Mouse (Mus musculus) forebrain, embryonic 15.5 days (tissue): Measurements from ENCODE around the gene Olfr573-ps1. TPM values are rescaled to one million over a fixed set of nuclear protein-coding genes. Genes with fewer than 3 reads are reported as not detected.
A peak's percentile ranks its signal among the peaks of the same experiment; 100 is the strongest.

Experiments used
- ATAC-seq: fragments of 200-750 bp; cut with Nextera tagmentation; replicated peaks from 2 replicates; pipeline ENCODE4 v1.8.0; 2017; ENCODE audit warnings: mild to moderate bottlenecking, moderate TSS enrichment, moderate library complexity
- H3K27ac ChIP-seq: fragments of 300-500 bp; sonication (generic); replicated peaks from 2 replicates; pipeline ENCODE4 v1.5.1; 2015; ENCODE audit warnings: mild to moderate bottlenecking, inconsistent platforms
- H3K27me3 ChIP-seq: fragments of 300-500 bp; sonication (generic); 2 replicates; pipeline ENCODE4 v1.6.1; 2015; ENCODE audit warnings: inconsistent platforms
- H3K36me3 ChIP-seq: fragments of 300-500 bp; sonication (generic); 2 replicates; pipeline ENCODE4 v1.6.1; 2015; ENCODE audit warnings: mild to moderate bottlenecking, inconsistent platforms
- H3K4me1 ChIP-seq: fragments of 300-500 bp; sonication (generic); 2 replicates; pipeline ENCODE4 v1.6.1; 2015; ENCODE audit warnings: inconsistent platforms
- H3K4me2 ChIP-seq: fragments of 300-500 bp; sonication (generic); replicated peaks from 2 replicates; pipeline ENCODE4 v1.6.1; 2015; ENCODE audit warnings: mild to moderate bottlenecking, inconsistent platforms
- H3K4me3 ChIP-seq: fragments of 300-500 bp; sonication (generic); 2 replicates; pipeline ENCODE4 v1.5.1; 2015; ENCODE audit warnings: mild to moderate bottlenecking, inconsistent platforms
- H3K9ac ChIP-seq: fragments of 300-500 bp; sonication (generic); replicated peaks from 2 replicates; pipeline ENCODE4 v1.6.1; 2015; ENCODE audit warnings: mild to moderate bottlenecking, inconsistent platforms
- H3K9me3 ChIP-seq: fragments of 300-500 bp; sonication (generic); 2 replicates; pipeline ENCODE4 v1.6.1; 2016; ENCODE audit warnings: inconsistent platforms
- WGBS: fragments of 180-500 bp; shearing (Covaris S2); methylation state at CpG from one replicate; pipeline ENCODE4 v1.1.7; 2015; ENCODE audit warnings: mixed read lengths; 5-methylcytosine and 5-hydroxymethylcytosine counted together
- polyA plus RNA-seq: library from polyadenylated mRNA; unstranded; fragments of >200 nt; fragmentation: Nextera tagmentation; extraction: Ambion mirVana; gene quantifications from 2 replicates; pipeline ENCODE4 v1.2.1, GENCODE M21; 2015

Olfr573-ps1 gene
- polyA plus RNA-seq, result not detected in 2 replicates

GRCm38 (mm10) chr7:102942475-102942874, at the start of gene Olfr573-ps1:
Gene Olfr573-ps1 (minus strand): TSS chr7:102942575.
- Histone ChIP-seq H3K4me2 (no peak within 1 kb of the TSS), H3K4me1 (no peaks in the 10 kb centered on the region), H3K9ac (no peak within 1 kb of the TSS), H3K36me3 (no peaks in the 10 kb centered on the region), H3K4me3 (no peak within 1 kb of the TSS), H3K27me3 (no peaks in the 10 kb centered on the region), H3K9me3 (no peaks in the 10 kb centered on the region), H3K27ac (no peak within 1 kb of the TSS)
- ATAC-seq, result no peak
- 94% methylated on average over 2 of the region's 2 CpGs for WGBS

- WGBS, result 80% methylated on average over 3 of the region's 3 CpGs
- no peak for ATAC-seq
- H3K4me3 ChIP-seq, result no peak within 1 kb of the TSS
- no peaks in the 10 kb centered on the region for H3K27me3 ChIP-seq
- H3K9me3 ChIP-seq, result no peaks in the 10 kb centered on the region
- no peak within 1 kb of the TSS for H3K4me2 ChIP-seq
- no peak within 1 kb of the TSS for H3K9ac ChIP-seq
- no peak within 1 kb of the TSS for H3K27ac ChIP-seq
- H3K36me3 ChIP-seq, result no peaks in the 10 kb centered on the region
- no peaks in the 10 kb centered on the region for H3K4me1 ChIP-seq
These were observed 46.8 kb upstream of the Olfr573-ps1 start, which contains the start of gene Olfr578 for GRCm38 (mm10) chr7:102989224-102989623. Gene Olfr578 (minus strand): TSS chr7:102989324.

- H3K27me3 ChIP-seq, result no peaks in the 10 kb centered on the region
- no peaks in the 10 kb centered on the region for H3K9me3 ChIP-seq
- no peaks in the 10 kb centered on the region for H3K4me1 ChIP-seq
- H3K4me3 ChIP-seq, result no peak within 1 kb of the TSS
- no peak within 1 kb of the TSS for H3K27ac ChIP-seq
- H3K9ac ChIP-seq, result no peak within 1 kb of the TSS
- no peak for ATAC-seq
- no peak within 1 kb of the TSS for H3K4me2 ChIP-seq
- 90% methylated on average over 2 of the region's 2 CpGs for WGBS
- H3K36me3 ChIP-seq, result no peaks in the 10 kb centered on the region
These were observed 33.5 kb upstream of the Olfr573-ps1 start, which contains the start of gene Olfr577 for GRCm38 (mm10) chr7:102975843-102976242. Gene Olfr577 (minus strand): TSS chr7:102975943.

GRCm38 (mm10) chr7:102974399-102974798, 32.0 kb upstream of the Olfr573-ps1 start:
- H3K4me1 ChIP-seq, result no peaks in the 10 kb centered on the region
- 43% methylated on average over 1 of the region's 1 CpGs for WGBS
- H3K27ac ChIP-seq, result no peak overlapping the region
- no peak overlapping the region for H3K4me3 ChIP-seq
- no peaks in the 10 kb centered on the region for H3K9me3 ChIP-seq
- no peak overlapping the region for H3K9ac ChIP-seq
- no peaks in the 10 kb centered on the region for H3K27me3 ChIP-seq
- ATAC-seq, result no peak
- H3K4me2 ChIP-seq, result no peak overlapping the region
- H3K36me3 ChIP-seq, result no peaks in the 10 kb centered on the region

- Histone ChIP-seq H3K9me3 (no peaks in the 10 kb centered on the region), H3K4me2 (no peak within 1 kb of the TSS), H3K27me3 (no peaks in the 10 kb centered on the region), H3K9ac (no peak within 1 kb of the TSS), H3K4me3 (no peak within 1 kb of the TSS), H3K4me1 (no peaks in the 10 kb centered on the region), H3K36me3 (no peaks in the 10 kb centered on the region), H3K27ac (no peak within 1 kb of the TSS)
- WGBS, result 64% methylated on average over 2 of the region's 2 CpGs
- no peak for ATAC-seq
These were observed 20.0 kb upstream of the Olfr573-ps1 start, which contains the start of gene Olfr576 for GRCm38 (mm10) chr7:102962360-102962759. Gene Olfr576 (plus strand): TSS chr7:102962660.

- Histone ChIP-seq H3K9ac (no peak within 1 kb of the TSS), H3K4me2 (no peak within 1 kb of the TSS), H3K27ac (no peak within 1 kb of the TSS), H3K4me3 (no peak within 1 kb of the TSS), H3K4me1 (no peaks in the 10 kb centered on the region), H3K27me3 (no peaks in the 10 kb centered on the region), H3K36me3 (no peaks in the 10 kb centered on the region), H3K9me3 (no peaks in the 10 kb centered on the region)
- no peak for ATAC-seq
- WGBS, result 71% methylated on average over 1 of the region's 1 CpGs
These were observed 16.2 kb upstream of the Olfr573-ps1 start, which contains the start of gene Olfr575 for GRCm38 (mm10) chr7:102958593-102958992. Gene Olfr575 (minus strand): TSS chr7:102958775.

GRCm38 (mm10) chr7:102958137-102958536, 15.8 kb upstream of the Olfr573-ps1 start:
- H3K27me3 ChIP-seq, result no peaks in the 10 kb centered on the region
- 89% methylated on average over 3 of the region's 3 CpGs for WGBS
- no peak for ATAC-seq

GRCm38 (mm10) chr7:102950732-102951131, 8.4 kb upstream of the Olfr573-ps1 start:
- no peak overlapping the region for H3K9ac ChIP-seq

More at GRCm38 (mm10) chr7:102958137-102958536, 15.8 kb upstream of the Olfr573-ps1 start:
- Histone ChIP-seq H3K36me3 (no peaks in the 10 kb centered on the region), H3K27ac (no peak overlapping the region), H3K4me2 (no peak overlapping the region), H3K9me3 (no peaks in the 10 kb centered on the region), H3K4me1 (no peaks in the 10 kb centered on the region), H3K4me3 (no peak overlapping the region), H3K9ac (no peak overlapping the region)

GRCm38 (mm10) chr7:102948167-102948566, 5.8 kb upstream of the Olfr573-ps1 start, which contains the start of gene Olfr574:
Gene Olfr574 (plus strand): TSS chr7:102948467.
- Histone ChIP-seq H3K9me3 (no peaks in the 10 kb centered on the region), H3K4me2 (no peak within 1 kb of the TSS), H3K36me3 (no peaks in the 10 kb centered on the region), H3K9ac (no peak within 1 kb of the TSS), H3K27me3 (no peaks in the 10 kb centered on the region), H3K4me1 (no peaks in the 10 kb centered on the region), H3K4me3 (no peak within 1 kb of the TSS), H3K27ac (no peak within 1 kb of the TSS)
- 97% methylated on average over 1 of the region's 1 CpGs for WGBS
- ATAC-seq, result no peak

More at GRCm38 (mm10) chr7:102950732-102951131, 8.4 kb upstream of the Olfr573-ps1 start:
- Histone ChIP-seq H3K4me3 (no peak overlapping the region), H3K36me3 (no peaks in the 10 kb centered on the region), H3K9me3 (no peaks in the 10 kb centered on the region), H3K4me2 (no peak overlapping the region), H3K27me3 (no peaks in the 10 kb centered on the region), H3K4me1 (no peaks in the 10 kb centered on the region), H3K27ac (no peak overlapping the region)
- no peak for ATAC-seq
- 74% methylated on average over 1 of the region's 1 CpGs for WGBS

GRCm38 (mm10) chr7:102943417-102943816, 1.0 kb upstream of the Olfr573-ps1 start:
- Histone ChIP-seq H3K4me2 (no peak overlapping the region), H3K27me3 (no peaks in the 10 kb centered on the region), H3K9ac (no peak overlapping the region), H3K27ac (no peak overlapping the region), H3K36me3 (no peaks in the 10 kb centered on the region), H3K9me3 (no peaks in the 10 kb centered on the region), H3K4me3 (no peak overlapping the region), H3K4me1 (no peaks in the 10 kb centered on the region)
- WGBS, result 98% methylated on average over 1 of the region's 1 CpGs
- ATAC-seq, result no peak

GRCm38 (mm10) chr7:102927105-102927504, 15.3 kb downstream of the Olfr573-ps1 start:
- H3K4me3 ChIP-seq, result no peak overlapping the region
- no peaks in the 10 kb centered on the region for H3K36me3 ChIP-seq
- H3K27ac ChIP-seq, result no peak overlapping the region
- H3K4me1 ChIP-seq, result no peaks in the 10 kb centered on the region
- H3K9ac ChIP-seq, result no peak overlapping the region
- H3K27me3 ChIP-seq, result no peaks in the 10 kb centered on the region
- 71% methylated on average over 3 of the region's 3 CpGs for WGBS
- no peaks in the 10 kb centered on the region for H3K9me3 ChIP-seq
- ATAC-seq, result no peak
- no peak overlapping the region for H3K4me2 ChIP-seq

- Histone ChIP-seq H3K4me1 (no peaks in the 10 kb centered on the region), H3K27me3 (no peaks in the 10 kb centered on the region), H3K4me3 (no peak within 1 kb of the TSS), H3K36me3 (no peaks in the 10 kb centered on the region), H3K9ac (no peak within 1 kb of the TSS), H3K27ac (no peak within 1 kb of the TSS), H3K9me3 (no peaks in the 10 kb centered on the region), H3K4me2 (no peak within 1 kb of the TSS)
- ATAC-seq, result no peak
- 71% methylated on average over 1 of the region's 1 CpGs for WGBS
These were observed 18.3 kb downstream of the Olfr573-ps1 start, which contains the start of gene Olfr572 for GRCm38 (mm10) chr7:102924109-102924508. Gene Olfr572 (plus strand): TSS chr7:102924409.

- no peaks in the 10 kb centered on the region for H3K36me3 ChIP-seq
- peak; percentile 81 for ATAC-seq
These were observed 22.7 kb downstream of the Olfr573-ps1 start for GRCm38 (mm10) chr7:102919632-102920031.

More at GRCm38 (mm10) chr7:102919632-102920031, 22.7 kb downstream of the Olfr573-ps1 start:
- Histone ChIP-seq H3K4me3 (no peak overlapping the region), H3K9me3 (no peaks in the 10 kb centered on the region), H3K27me3 (no peaks in the 10 kb centered on the region), H3K27ac (no peak overlapping the region), H3K9ac (no peak overlapping the region), H3K4me2 (no peak overlapping the region), H3K4me1 (no peaks in the 10 kb centered on the region)
- 14% methylated on average over 1 of the region's 1 CpGs for WGBS
